In genomic region chr6:113480555-113481373, GRCm38 (mm10) we compare ENCODE assay signal across 14 mouse cellular contexts. TPM values are rescaled to one million over a fixed set of nuclear protein-coding genes. Genes with fewer than 3 reads are reported as not detected.
A peak's percentile ranks its signal among the peaks of the same experiment; 100 is the strongest.
DNase-seq lines count a peak whose midpoint lies in the region; ATAC-seq and TF ChIP-seq lines count a peak whose summit lies in the region.
"Had no signal": no experiment of that assay in that cellular context is flagged by ENCODE, and none has a peak within 500 bp of the region (broad histone marks: within the 10 kb centered on the region; RNA-seq: fewer than 3 reads in every experiment).

No protein-coding gene starts in this region.

- no peak for ATAC-seq in kidney, embryonic 14.5 days (ENCODE audit: low FRiP score, low TSS enrichment)
- ATAC-seq in intestine, embryonic 16.5 days = no peak

- no peak for TF ChIP-seq POLR2A in kidney, adult 2 months (IDR thresholded peaks at IDR 0.05; ENCODE audit: low read depth, low read length)

- H3K27me3 ChIP-seq in kidney, adult 2 months (replicated peaks; ENCODE audit: control insufficient read depth, insufficient read depth, low read length) = no peaks in the 10 kb centered on the region
- H3K27me3 ChIP-seq in kidney, embryonic 14.5 days (ENCODE audit: control insufficient read depth, insufficient read depth, low read length) = peaks cover 11% of the 10 kb centered on the region; the same call in 1 of the 2 replicates
- peaks cover 6% of the 10 kb centered on the region; the same call in 1 of the 2 replicates for H3K27me3 ChIP-seq in intestine, embryonic 16.5 days (replicated peaks; ENCODE audit: control insufficient read depth, insufficient read depth, low read length)

- H3K36me3 ChIP-seq in kidney, adult 2 months (ENCODE audit: control insufficient read depth, insufficient read depth, low read length) = no peaks in the 10 kb centered on the region
- no peaks in the 10 kb centered on the region for H3K36me3 ChIP-seq in kidney, embryonic 14.5 days (ENCODE audit: control insufficient read depth, insufficient read depth, low read length)
- 0 out of 2 replicates have a peak, but pooled peaks cover 2% of the 10 kb centered on the region for H3K36me3 ChIP-seq in intestine, embryonic 16.5 days (ENCODE audit: control insufficient read depth, insufficient read depth, low read length)
- H3K36me3 ChIP-seq: embryonic facial prominence, embryonic 13.5 days had no signal

- no peak overlapping the region for H3K4me2 ChIP-seq in kidney, embryonic 14.5 days (replicated peaks; ENCODE audit: low read depth, low read length)
- H3K4me2 ChIP-seq in intestine, embryonic 16.5 days (ENCODE audit: low read depth, low read length) = no peak overlapping the region
- H3K4me2 ChIP-seq: embryonic facial prominence, embryonic 13.5 days had no signal

- no peak for TF ChIP-seq CTCF in kidney, adult 2 months (conservative IDR thresholded peaks at IDR 0.05; ENCODE audit: insufficient read depth, insufficient read length, low read depth, low read length)

- peak; percentile 74 for DNase-seq in kidney, adult 2 months
- peak; percentile 50 for DNase-seq in heart, postnatal 4 days
- peak; percentile 45 to 78 for DNase-seq in lung, postnatal 4 days
- DNase-seq in layer of hippocampus, postnatal 14 days (ENCODE audit: low spot score in 2 of 2) = no peak
- no peak for DNase-seq in frontal cortex, postnatal 36 days (ENCODE audit: low spot score in 2 of 2)
- DNase-seq: layer of hippocampus, adult 9-11 months had no signal

- WGBS in kidney, adult 2 months = 51% methylated on average over 18 of the region's 18 CpGs
- 59% methylated on average over 18 of the region's 18 CpGs for WGBS in kidney, embryonic 14.5 days
- WGBS in intestine, embryonic 16.5 days = 64% methylated on average over 18 of the region's 18 CpGs

- H3K9ac ChIP-seq in kidney, embryonic 14.5 days (ENCODE audit: low read depth, low read length) = no peak overlapping the region
- H3K9ac ChIP-seq in intestine, embryonic 16.5 days (ENCODE audit: low read depth, low read length) = no peak overlapping the region; the same call in 1 of the 2 replicates
- H3K9ac ChIP-seq: embryonic facial prominence, embryonic 13.5 days had no signal

- H3K9me3 ChIP-seq in kidney, embryonic 14.5 days (ENCODE audit: control insufficient read depth, low read length) = no peaks in the 10 kb centered on the region
- H3K9me3 ChIP-seq in intestine, embryonic 16.5 days (ENCODE audit: control insufficient read depth, low read length) = no peaks in the 10 kb centered on the region
- H3K9me3 ChIP-seq: embryonic facial prominence, embryonic 13.5 days had no signal

- no peak overlapping the region for H3K4me3 ChIP-seq in kidney, adult 2 months (ENCODE audit: insufficient read depth, low read depth, low read length)
- H3K4me3 ChIP-seq in kidney, embryonic 14.5 days (ENCODE audit: low read length) = no peak overlapping the region
- no peak overlapping the region for H3K4me3 ChIP-seq in brown adipose tissue, adult 24 weeks (ENCODE audit: insufficient read depth, low read depth, low read length)
- no peak overlapping the region for H3K4me3 ChIP-seq in intestine, embryonic 16.5 days (ENCODE audit: low read length)
- H3K4me3 ChIP-seq: embryonic facial prominence, embryonic 13.5 days had no signal

- H3K27ac ChIP-seq in kidney, adult 2 months (ENCODE audit: insufficient read depth, low read depth, low read length) = 0 out of 2 replicates have a peak overlapping the region, but pooled peaks have one; percentile 0
- H3K27ac ChIP-seq in kidney, embryonic 14.5 days (ENCODE audit: low read depth, low read length) = no peak overlapping the region
- peak overlapping the region; percentile 56 for H3K27ac ChIP-seq in brown adipose tissue, adult 24 weeks (replicated peaks; ENCODE audit: low read depth, low read length)
- no peak overlapping the region for H3K27ac ChIP-seq in intestine, embryonic 16.5 days (ENCODE audit: low read length)
- H3K27ac ChIP-seq: embryonic facial prominence, embryonic 13.5 days; macrophage had no signal

- peaks cover 19% of the 10 kb centered on the region for H3K4me1 ChIP-seq in kidney, adult 2 months (ENCODE audit: control insufficient read depth, insufficient read depth, low read length)
- no peaks in the 10 kb centered on the region; the same call in 1 of the 2 replicates for H3K4me1 ChIP-seq in kidney, embryonic 14.5 days (ENCODE audit: control insufficient read depth, insufficient read depth, low read length)
- peaks cover 10% of the 10 kb centered on the region; the same call in 1 of the 2 replicates for H3K4me1 ChIP-seq in brown adipose tissue, adult 24 weeks (ENCODE audit: control insufficient read depth, insufficient read depth, insufficient read length, low read length)
- H3K4me1 ChIP-seq in intestine, embryonic 16.5 days (ENCODE audit: control insufficient read depth, insufficient read depth, low read length) = peaks cover 15% of the 10 kb centered on the region; the same call in 1 of the 2 replicates

RNA-seq across cellular contexts. Expression of gene Creld1, which starts 2.3 kb away (rescaled TPM):
- polyA plus RNA-seq in kidney, adult 2 months (2012; rRNA removed) = 22.3 and 23.6 TPM in 2 replicates
- polyA plus RNA-seq in kidney, embryonic 14.5 days (2014; fragmentation: Nextera tagmentation; extraction: Ambion mirVana) = 22.9 and 25.4 TPM in 2 replicates
- polyA plus RNA-seq in brown adipose tissue, adult 24 weeks (2012; ENCODE audit: insufficient read depth, insufficient read length, missing spikeins) = 40.6 and 44.4 TPM in 2 replicates
- 10 to 100 TPM; 34.6 to 41.5 TPM for total RNA-seq in heart, postnatal 4 days (2021)
- 100 to 1,000 TPM in 1 of 2 experiments, 10 to 100 TPM in 1; 99.5 to 101 TPM for total RNA-seq in layer of hippocampus, postnatal 14 days (2021)
- 20.6 and 22.9 TPM in 2 replicates for polyA plus RNA-seq in intestine, embryonic 16.5 days (2015; fragmentation: Nextera tagmentation; extraction: Ambion mirVana)

RNA-seq across cellular contexts. Expression of gene Il17rc, which starts 9.5 kb away (rescaled TPM):
- polyA plus RNA-seq in kidney, adult 2 months (2012; rRNA removed) = 37.6 and 41.8 TPM in 2 replicates
- polyA plus RNA-seq in kidney, embryonic 14.5 days (2014; fragmentation: Nextera tagmentation; extraction: Ambion mirVana) = 9.3 and 9.5 TPM in 2 replicates
- polyA plus RNA-seq in brown adipose tissue, adult 24 weeks (2012; ENCODE audit: insufficient read depth, insufficient read length, missing spikeins) = 9.0 and 10.2 TPM in 2 replicates
- total RNA-seq in heart, postnatal 4 days (2021) = 10 to 100 TPM in 1 of 2 experiments, 1 to 10 TPM in 1; 7.9 to 10.2 TPM
- 1 to 10 TPM; 3.4 to 3.8 TPM for total RNA-seq in layer of hippocampus, postnatal 14 days (2021)
- 34.6 and 38.0 TPM in 2 replicates for polyA plus RNA-seq in intestine, embryonic 16.5 days (2015; fragmentation: Nextera tagmentation; extraction: Ambion mirVana)
- total RNA-seq: neutrophil, adult 5-6 weeks had no signal
- polyA plus RNA-seq: macrophage had no signal

RNA-seq across cellular contexts. Expression of gene Prrt3, which starts 21.0 kb away (rescaled TPM):
- polyA plus RNA-seq in kidney, adult 2 months (2012; rRNA removed) = 0.05 TPM in 1 of 2 replicates, not detected in the other
- polyA plus RNA-seq in kidney, embryonic 14.5 days (2014; fragmentation: Nextera tagmentation; extraction: Ambion mirVana) = 0.73 and 1.6 TPM in 2 replicates
- polyA plus RNA-seq in brown adipose tissue, adult 24 weeks (2012; ENCODE audit: insufficient read depth, insufficient read length, missing spikeins) = not detected in 2 replicates
- not detected for total RNA-seq in heart, postnatal 4 days (2021)
- 10 to 100 TPM; 45.8 to 48.1 TPM for total RNA-seq in layer of hippocampus, postnatal 14 days (2021)
- 0.22 and 0.42 TPM in 2 replicates for polyA plus RNA-seq in intestine, embryonic 16.5 days (2015; fragmentation: Nextera tagmentation; extraction: Ambion mirVana)
- total RNA-seq: gastrocnemius, adult 8-10 months; neutrophil, adult 5-6 weeks had no signal
- polyA plus RNA-seq: macrophage had no signal

RNA-seq across cellular contexts. Expression of gene Il17re, which starts 22.5 kb away (rescaled TPM):
- 25.7 and 41.4 TPM in 2 replicates for polyA plus RNA-seq in kidney, adult 2 months (2012; rRNA removed)
- polyA plus RNA-seq in kidney, embryonic 14.5 days (2014; fragmentation: Nextera tagmentation; extraction: Ambion mirVana) = 3.5 and 6.1 TPM in 2 replicates
- polyA plus RNA-seq in brown adipose tissue, adult 24 weeks (2012; ENCODE audit: insufficient read depth, insufficient read length, missing spikeins) = 5.9 and 8.7 TPM in 2 replicates
- total RNA-seq in heart, postnatal 4 days (2021) = 1 to 10 TPM; 1.1 to 1.3 TPM
- under 1 TPM; 0.36 to 0.81 TPM for total RNA-seq in layer of hippocampus, postnatal 14 days (2021)
- 7.7 and 9.5 TPM in 2 replicates for polyA plus RNA-seq in intestine, embryonic 16.5 days (2015; fragmentation: Nextera tagmentation; extraction: Ambion mirVana)
- total RNA-seq: MEL had no signal
- polyA plus RNA-seq: macrophage had no signal

RNA-seq across cellular contexts. Expression of gene Jagn1, which starts 38.4 kb away (rescaled TPM):
- polyA plus RNA-seq in kidney, adult 2 months (2012; rRNA removed) = 81.6 and 82.0 TPM in 2 replicates
- polyA plus RNA-seq in kidney, embryonic 14.5 days (2014; fragmentation: Nextera tagmentation; extraction: Ambion mirVana) = 95.9 and 103 TPM in 2 replicates
- 34.1 and 34.8 TPM in 2 replicates for polyA plus RNA-seq in brown adipose tissue, adult 24 weeks (2012; ENCODE audit: insufficient read depth, insufficient read length, missing spikeins)
- total RNA-seq in heart, postnatal 4 days (2021) = 10 to 100 TPM; 28.3 to 34.7 TPM
- 10 to 100 TPM; 45.6 to 53.3 TPM for total RNA-seq in layer of hippocampus, postnatal 14 days (2021)
- polyA plus RNA-seq in intestine, embryonic 16.5 days (2015; fragmentation: Nextera tagmentation; extraction: Ambion mirVana) = 82.6 and 89.7 TPM in 2 replicates

Comparison
In these comparisons a context has a peak if more than half of its experiments do, and no peak if none do; other contexts are left out.
1. H3K27ac ChIP-seq: peak in kidney, adult 2 months (single experiment) and brown adipose tissue, adult 24 weeks (single experiment); none in kidney, embryonic 14.5 days (single experiment) and intestine, embryonic 16.5 days (single experiment).
2. DNase-seq: peak in kidney, adult 2 months (single experiment), heart, postnatal 4 days (single experiment) and lung, postnatal 4 days (2 of 2); none in layer of hippocampus, postnatal 14 days (0 of 2) and frontal cortex, postnatal 36 days (0 of 2).